Mouse (Mus musculus): ENCODE measurements around the gene Hrk.
A peak's percentile ranks its signal among the peaks of the same experiment; 100 is the strongest.

DNA sequence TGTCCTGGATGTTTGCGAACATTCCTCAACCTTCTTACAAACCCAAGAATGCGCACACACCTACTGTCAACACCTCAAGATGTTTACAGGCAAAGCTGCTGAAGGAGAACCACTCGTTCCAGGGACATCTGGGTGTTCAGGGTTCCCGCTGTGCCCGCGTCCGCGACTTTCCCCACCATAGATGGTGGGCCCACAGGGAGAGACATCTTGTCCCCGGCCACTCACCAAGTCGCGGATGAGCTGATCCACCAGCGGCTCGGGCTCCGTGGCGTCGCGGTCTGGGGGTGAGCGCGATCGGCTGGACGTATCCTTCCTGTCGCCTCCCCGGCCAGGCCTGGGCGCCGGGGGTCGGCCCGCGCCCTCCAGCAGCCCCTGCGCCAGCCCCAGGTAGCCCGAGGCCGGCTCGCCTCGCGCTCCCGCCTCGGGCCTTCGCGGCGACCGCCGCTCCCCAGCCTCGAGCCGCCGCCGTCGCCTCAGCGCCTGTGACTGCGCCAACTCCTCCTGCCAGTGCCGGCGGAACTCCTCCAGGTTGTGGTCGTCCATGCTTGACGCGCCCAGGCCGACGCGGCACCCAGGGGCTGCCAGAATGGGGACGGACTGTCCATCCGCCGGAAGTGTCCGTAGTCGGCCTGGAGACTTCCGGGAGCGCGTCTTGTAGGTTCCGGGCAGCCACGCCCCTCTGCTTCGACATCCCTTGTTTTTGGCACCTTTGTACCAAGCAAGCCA, 9.4 kb upstream of the Hrk start, which contains the start of gene Fbxw8:
- peak; percentile 77 for TF ChIP-seq POLR2A (IDR thresholded peaks at IDR 0.05; ENCODE audit: borderline replicate concordance, insufficient read depth, low read length)
- TF ChIP-seq CTCF (IDR thresholded peaks at IDR 0.05; ENCODE audit: borderline replicate concordance, insufficient read depth, low read depth, low read length), result no peak
